Mouse (Mus musculus) forebrain, embryonic 11.5 days (tissue): ENCODE data around the gene Adcy2. TPM values are rescaled to one million over a fixed set of nuclear protein-coding genes. Genes with fewer than 3 reads are reported as not detected.

Source experiments
- ATAC-seq: fragments of 200-750 bp; cut with Nextera tagmentation; replicated peaks from 2 replicates; pipeline ENCODE4 v1.8.0; 2017; ENCODE audit warnings: moderate TSS enrichment; ENCODE audit not compliant: low FRiP score
- DNase-seq: peaks from one replicate; pipeline ENCODE4 v3.0.0-alpha.2; 2017; ENCODE audit warnings: low spot score
- H3K27ac ChIP-seq: fragments of 300-500 bp; sonication (generic); 2 replicates; pipeline ENCODE4 v1.5.1; 2014; ENCODE audit warnings: low read depth, low read length
- H3K27me3 ChIP-seq: fragments of 300-500 bp; sonication (generic); 2 replicates; pipeline ENCODE4 v1.6.1; 2014; ENCODE audit warnings: mild to moderate bottlenecking, low read length, mixed read lengths; ENCODE audit not compliant: control insufficient read depth, insufficient read depth
- H3K36me3 ChIP-seq: fragments of 300-500 bp; sonication (generic); 2 replicates; pipeline ENCODE4 v1.6.1; 2014; ENCODE audit warnings: mild to moderate bottlenecking, low read length, moderate library complexity, mixed read lengths; ENCODE audit not compliant: control insufficient read depth, insufficient read depth
- H3K4me1 ChIP-seq: fragments of 300-500 bp; sonication (generic); replicated peaks from 2 replicates; pipeline ENCODE4 v1.6.1; 2014; ENCODE audit warnings: low read length, mixed read lengths; ENCODE audit not compliant: control insufficient read depth, insufficient read depth
- H3K4me2 ChIP-seq: fragments of 300-500 bp; sonication (generic); 2 replicates; pipeline ENCODE4 v1.6.1; 2014; ENCODE audit warnings: low read depth, mild to moderate bottlenecking, low read length, moderate library complexity, mixed read lengths; ENCODE audit not compliant: severe bottlenecking
- H3K4me3 ChIP-seq: fragments of 300-500 bp; sonication (generic); 2 replicates; pipeline ENCODE4 v1.5.1; 2014; ENCODE audit warnings: low read depth, low read length
- H3K9ac ChIP-seq: fragments of 300-500 bp; sonication (generic); 2 replicates; pipeline ENCODE4 v1.6.1; 2014; ENCODE audit warnings: low read length
- H3K9me3 ChIP-seq: fragments of 300-500 bp; sonication (generic); 2 replicates; pipeline ENCODE4 v1.6.1; 2016; ENCODE audit warnings: low read length, mixed read lengths; ENCODE audit not compliant: control insufficient read depth
- WGBS: fragments of 180-500 bp; shearing (Covaris S2); extraction: QIAGEN DNeasy Blood & Tissue Kit; methylation state at CpG from one replicate; pipeline ENCODE4 v1.1.7; 2014; 5-methylcytosine and 5-hydroxymethylcytosine counted together
- polyA plus RNA-seq: library from polyadenylated mRNA; unstranded; fragments of >200 nt; fragmentation: Nextera tagmentation; extraction: Ambion mirVana; gene quantifications from 2 replicates; pipeline ENCODE4 v1.2.1, GENCODE M21; 2014

Gene Adcy2
- polyA plus RNA-seq, 1 experiment from 2014 or later = 1.7 TPM

- Histone ChIP-seq H3K9me3 (no peaks in the 10 kb centered on the region), H3K27me3 (peaks cover 9% of the 10 kb centered on the region; the same call in 1 of the 2 replicates), H3K4me3 (no peak overlapping the region), H3K4me2 (peak overlapping the region; percentile 83; the same call in 1 of the 2 replicates), H3K36me3 (no peaks in the 10 kb centered on the region), H3K9ac (no peak overlapping the region), H3K4me1 (peaks cover 3% of the 10 kb centered on the region; the same call in 1 of the 2 replicates), H3K27ac (no peak overlapping the region)
- ATAC-seq = no peak
- no peak for DNase-seq
- WGBS = 31% methylated on average over 10 of the region's 10 CpGs
These were observed 2.0 kb downstream of the Adcy2 start for GRCm38 (mm10) chr13:68997386-68997785.

- H3K9me3 ChIP-seq = no peaks in the 10 kb centered on the region
- no peak overlapping the region for H3K4me3 ChIP-seq
- peaks cover 3% of the 10 kb centered on the region; the same call in 1 of the 2 replicates for H3K4me1 ChIP-seq
- ATAC-seq = no peak
- no peak overlapping the region for H3K4me2 ChIP-seq
- H3K27me3 ChIP-seq = peaks cover 9% of the 10 kb centered on the region; the same call in 1 of the 2 replicates
- DNase-seq = no peak
- H3K9ac ChIP-seq = no peak overlapping the region
- no peak overlapping the region for H3K27ac ChIP-seq
- no peaks in the 10 kb centered on the region for H3K36me3 ChIP-seq
- WGBS = 90% methylated on average over 3 of the region's 3 CpGs
These were observed 2.7 kb downstream of the Adcy2 start for GRCm38 (mm10) chr13:68996661-68997060.

GRCm38 (mm10) chr13:68985789-68986188 lies 13.6 kb downstream of the Adcy2 start:
- 93% methylated on average over 2 of the region's 2 CpGs for WGBS
- Histone ChIP-seq H3K36me3 (no peaks in the 10 kb centered on the region), H3K27me3 (no peaks in the 10 kb centered on the region), H3K27ac (no peak overlapping the region), H3K9me3 (no peaks in the 10 kb centered on the region), H3K4me1 (no peaks in the 10 kb centered on the region), H3K9ac (no peak overlapping the region), H3K4me2 (no peak overlapping the region), H3K4me3 (no peak overlapping the region)
- DNase-seq (no peak), ATAC-seq (no peak)

- DNase-seq (no peak), ATAC-seq (no peak)
- H3K4me3 ChIP-seq = no peak overlapping the region
- no peaks in the 10 kb centered on the region for H3K36me3 ChIP-seq
- no peaks in the 10 kb centered on the region for H3K27me3 ChIP-seq
- no peak overlapping the region for H3K27ac ChIP-seq
- no peaks in the 10 kb centered on the region for H3K9me3 ChIP-seq
- 89% methylated on average over 15 of the region's 15 CpGs for WGBS
- no peaks in the 10 kb centered on the region for H3K4me1 ChIP-seq
- H3K9ac ChIP-seq = no peak overlapping the region
- no peak overlapping the region for H3K4me2 ChIP-seq
These were observed 15.3 kb downstream of the Adcy2 start for GRCm38 (mm10) chr13:68984000-68984399.

GRCm38 (mm10) chr13:68981048-68981447 lies 18.3 kb downstream of the Adcy2 start:
- no peak overlapping the region for H3K4me2 ChIP-seq
- H3K9me3 ChIP-seq = no peaks in the 10 kb centered on the region
- H3K9ac ChIP-seq = no peak overlapping the region
- 86% methylated on average over 2 of the region's 2 CpGs for WGBS
- no peaks in the 10 kb centered on the region for H3K27me3 ChIP-seq
- H3K4me1 ChIP-seq = no peaks in the 10 kb centered on the region
- H3K36me3 ChIP-seq = no peaks in the 10 kb centered on the region
- DNase-seq = no peak
- ATAC-seq = no peak
- H3K27ac ChIP-seq = no peak overlapping the region
- no peak overlapping the region for H3K4me3 ChIP-seq

- H3K27me3 ChIP-seq = no peaks in the 10 kb centered on the region
- ATAC-seq = no peak
- 51% methylated on average over 3 of the region's 3 CpGs for WGBS
These were observed 26.2 kb downstream of the Adcy2 start for GRCm38 (mm10) chr13:68973143-68973542.

GRCm38 (mm10) chr13:68961580-68961979 lies 37.8 kb downstream of the Adcy2 start:
- Histone ChIP-seq H3K9me3 (no peaks in the 10 kb centered on the region), H3K27me3 (no peaks in the 10 kb centered on the region), H3K36me3 (no peaks in the 10 kb centered on the region), H3K4me3 (no peak overlapping the region), H3K9ac (no peak overlapping the region), H3K4me1 (no peaks in the 10 kb centered on the region), H3K4me2 (no peak overlapping the region), H3K27ac (no peak overlapping the region)
- ATAC-seq (no peak), DNase-seq (no peak)
- 87% methylated on average over 5 of the region's 5 CpGs for WGBS

More at GRCm38 (mm10) chr13:68973143-68973542, 26.2 kb downstream of the Adcy2 start:
- no peaks in the 10 kb centered on the region for H3K36me3 ChIP-seq
- H3K9me3 ChIP-seq = no peaks in the 10 kb centered on the region
- no peak overlapping the region for H3K4me3 ChIP-seq
- H3K4me2 ChIP-seq = no peak overlapping the region
- no peak overlapping the region for H3K27ac ChIP-seq
- H3K4me1 ChIP-seq = no peaks in the 10 kb centered on the region
- no peak overlapping the region for H3K9ac ChIP-seq
- no peak for DNase-seq

GRCm38 (mm10) chr13:68960513-68960912 lies 38.8 kb downstream of the Adcy2 start:
- Histone ChIP-seq H3K9ac (no peak overlapping the region), H3K9me3 (no peaks in the 10 kb centered on the region), H3K27me3 (no peaks in the 10 kb centered on the region), H3K36me3 (no peaks in the 10 kb centered on the region), H3K4me1 (no peaks in the 10 kb centered on the region), H3K4me2 (no peak overlapping the region), H3K27ac (no peak overlapping the region), H3K4me3 (no peak overlapping the region)
- ATAC-seq (no peak), DNase-seq (no peak)
- 76% methylated on average over 6 of the region's 6 CpGs for WGBS

- Histone ChIP-seq H3K36me3 (no peaks in the 10 kb centered on the region), H3K9ac (no peak overlapping the region), H3K27me3 (no peaks in the 10 kb centered on the region), H3K4me2 (no peak overlapping the region), H3K4me1 (no peaks in the 10 kb centered on the region), H3K4me3 (no peak overlapping the region), H3K27ac (no peak overlapping the region), H3K9me3 (no peaks in the 10 kb centered on the region)
- DNase-seq (no peak), ATAC-seq (no peak)
- WGBS = 84% methylated on average over 4 of the region's 4 CpGs
These were observed 39.9 kb downstream of the Adcy2 start for GRCm38 (mm10) chr13:68959406-68959805.
